Mouse (Mus musculus) small intestine, adult 2 months (tissue): Measurements from ENCODE around the gene Csrnp3.

Experiments
- CTCF ChIP-seq: fragments of 200-500 bp; IDR thresholded peaks from 2 replicates; pipeline ENCODE4 v1.5.1; 2012; ENCODE audit warnings: low read depth, mild to moderate bottlenecking, control low read depth, inconsistent platforms, low read length, moderate library complexity, mixed read lengths; ENCODE audit not compliant: insufficient replicate concordance, insufficient read length; ENCODE audit errors: extremely low read depth
- POLR2A ChIP-seq: fragments of 200-500 bp; IDR thresholded peaks from 2 replicates; pipeline ENCODE4 v1.6.1; 2012; ENCODE audit warnings: low read depth, mild to moderate bottlenecking, control low read depth, inconsistent platforms, low read length, moderate library complexity

GRCm38 (mm10) chr2:65801054-65801709 is 44.4 kb upstream of the Csrnp3 start:
- no peak for TF ChIP-seq CTCF
- no peak for TF ChIP-seq POLR2A
